Mouse (Mus musculus) Patski (cell line): ENCODE data around the gene Prkar2b. TPM values are rescaled to one million over a fixed set of nuclear protein-coding genes. Genes with fewer than 3 reads are reported as not detected.
A peak's percentile ranks its signal among the peaks of the same experiment; 100 is the strongest.

Experiments used
- ATAC-seq: fragments of 100-300 bp; one replicate; pipeline ENCODE4 v1.8.0; 2021
- CTCF ChIA-PET: fragments of 350-600 bp; sonication (Branson Sonifier 250); formaldehyde crosslinking; loops from one replicate; lab custom pipeline; 2022; ENCODE audit warnings: inconsistent platforms; lab: Charles Lee
- POLR2A ChIA-PET: fragments of 350-600 bp; sonication (Branson Sonifier 250); formaldehyde crosslinking; loops from one replicate; lab custom pipeline; 2022; ENCODE audit warnings: antibody characterized with exemption, inconsistent platforms; lab: Charles Lee
- DNase-seq: peaks from one replicate; pipeline ENCODE4 v3.0.0-alpha.2; 2011; ENCODE audit warnings: low read depth, low spot score
- H3K27me3 ChIP-seq: fragments of 371-371 bp; one replicate; pipeline ENCODE4 v1.5.1; 2021
- CTCF ChIP-seq: fragments of 100-300 bp; IDR thresholded peaks from one replicate; pipeline ENCODE4 v1.5.1; 2021
- in situ Hi-C: fragments of 300-500 bp; cut with MboI; formaldehyde crosslinking; loops from 3 replicates; pipeline ENCODE4 v1.11.1; 2018; ENCODE audit warnings: low pct_unique_long_range_greater_than_20kb, mixed read lengths
- polyA plus RNA-seq: library from polyadenylated mRNA; unstranded; gene quantifications from one replicate; pipeline ENCODE4 v1.2.3, GENCODE M21; 2021

Gene Prkar2b
- polyA plus RNA-seq, 1 experiment from 2014 or later: 59.1 TPM

- no peak for DNase-seq
- H3K27me3 ChIP-seq: no peaks in the 10 kb centered on the region
- TF ChIP-seq CTCF: no peak
- in situ Hi-C loops: no loop called here
- no peak for ATAC-seq
- POLR2A ChIA-PET: no interaction called here
- CTCF ChIA-PET: no interaction called here
Observed at GRCm38 (mm10) chr12:32087339-32087738, 26.2 kb upstream of the Prkar2b start.

GRCm38 (mm10) chr12:32086874-32087273 lies 25.8 kb upstream of the Prkar2b start:
- ChIA-PET POLR2A (no interaction called here), CTCF (no interaction called here)
- H3K27me3 ChIP-seq: no peaks in the 10 kb centered on the region
- in situ Hi-C loops: no loop called here
- TF ChIP-seq CTCF: no peak
- DNase-seq: no peak
- ATAC-seq: no peak

- in situ Hi-C loops: no loop called here
- CTCF ChIA-PET: no interaction called here
- ATAC-seq (no peak), DNase-seq (no peak)
- no peaks in the 10 kb centered on the region for H3K27me3 ChIP-seq
- no peak for TF ChIP-seq CTCF
- POLR2A ChIA-PET: no interaction called here
Observed at GRCm38 (mm10) chr12:32085856-32086255, 24.8 kb upstream of the Prkar2b start.

- CTCF ChIA-PET: no interaction called here
- in situ Hi-C loops: no loop called here
- no peak for ATAC-seq
Observed at GRCm38 (mm10) chr12:32085189-32085588, 24.1 kb upstream of the Prkar2b start.

GRCm38 (mm10) chr12:32084601-32085000 lies 23.5 kb upstream of the Prkar2b start:
- no peak for TF ChIP-seq CTCF
- H3K27me3 ChIP-seq: no peaks in the 10 kb centered on the region
- ATAC-seq: no peak
- DNase-seq: no peak
- in situ Hi-C loops: no loop called here
- ChIA-PET POLR2A (no interaction called here), CTCF (no interaction called here)

More at GRCm38 (mm10) chr12:32085189-32085588, 24.1 kb upstream of the Prkar2b start:
- H3K27me3 ChIP-seq: no peaks in the 10 kb centered on the region
- TF ChIP-seq CTCF: no peak
- no peak for DNase-seq
- POLR2A ChIA-PET: no interaction called here

GRCm38 (mm10) chr12:32080692-32081091 lies 19.6 kb upstream of the Prkar2b start:
- no peak for ATAC-seq
- no peak for TF ChIP-seq CTCF

GRCm38 (mm10) chr12:32077403-32077802 lies 16.3 kb upstream of the Prkar2b start:
- H3K27me3 ChIP-seq: no peaks in the 10 kb centered on the region
- CTCF ChIA-PET: no interaction called here
- POLR2A ChIA-PET: no interaction called here
- DNase-seq (no peak), ATAC-seq (no peak)
- in situ Hi-C loops: no loop called here
- TF ChIP-seq CTCF: no peak

More at GRCm38 (mm10) chr12:32080692-32081091, 19.6 kb upstream of the Prkar2b start:
- POLR2A ChIA-PET: no interaction called here
- CTCF ChIA-PET: interaction anchor here (1.1 kb wide), 1 partner anchor 19 kb away, joined by 3 read pairs; no protein-coding TSS in a partner anchor
- H3K27me3 ChIP-seq: no peaks in the 10 kb centered on the region
- in situ Hi-C loops: no loop called here
- no peak for DNase-seq

GRCm38 (mm10) chr12:32075831-32076715 lies 15.0 kb upstream of the Prkar2b start:
- no peak for DNase-seq
- CTCF ChIA-PET: no interaction called here
- ATAC-seq: no peak
- TF ChIP-seq CTCF: no peak
- no peaks in the 10 kb centered on the region for H3K27me3 ChIP-seq
- POLR2A ChIA-PET: no interaction called here
- in situ Hi-C loops: no loop called here

- no peak for ATAC-seq
- no peak for DNase-seq
- no peaks in the 10 kb centered on the region for H3K27me3 ChIP-seq
- no peak for TF ChIP-seq CTCF
- in situ Hi-C loops: no loop called here
- POLR2A ChIA-PET: no interaction called here
- CTCF ChIA-PET: interaction anchor here (1.1 to 1.5 kb wide), 2 partner anchors 9 to 82 kb away, joined by 3 to 4 read pairs; no protein-coding TSS in a partner anchor
Observed at GRCm38 (mm10) chr12:32074271-32074670, 13.2 kb upstream of the Prkar2b start.

- no peak for DNase-seq
- no peak for TF ChIP-seq CTCF
- no peak for ATAC-seq
- ChIA-PET CTCF (no interaction called here), POLR2A (no interaction called here)
- in situ Hi-C loops: no loop called here
- H3K27me3 ChIP-seq: no peaks in the 10 kb centered on the region
Observed at GRCm38 (mm10) chr12:32066004-32066403, 4.9 kb upstream of the Prkar2b start.

GRCm38 (mm10) chr12:32060247-32061089 lies 628 bp downstream of the Prkar2b start:
- DNase-seq: no peak
- in situ Hi-C loops: no loop called here
- ChIA-PET CTCF (interaction anchor here (0.8 to 0.9 kb wide), 2 partner anchors 15 to 84 kb away, joined by 3 to 4 read pairs; no protein-coding TSS in a partner anchor), POLR2A (interaction anchor here (0.9 kb wide), 1 partner anchor 84 kb away, joined by 3 read pairs; no protein-coding TSS in a partner anchor)
- H3K27me3 ChIP-seq: no peaks in the 10 kb centered on the region
- no peak for TF ChIP-seq CTCF
- ATAC-seq: peak; percentile 79
